Mouse (Mus musculus): ENCODE measurements around the gene Zfp827. TPM values are rescaled to one million over a fixed set of nuclear protein-coding genes. Genes with fewer than 3 reads are reported as not detected.
"Not testable (repeated sequence)": the region's sequence is repeated elsewhere in the genome, so short reads cannot be mapped to it uniquely, and the experiment has no call there.

Gene Zfp827
- total RNA-seq, 2 experiments from 2014 or later, result 18.4 to 20.2 TPM

GRCm38 (mm10) chr8:79103185-79103878 is 75.1 kb downstream of the Zfp827 start:
- intact Hi-C loops (cut with DNase I), result no loop called here
- DNase-seq, result no peak

- intact Hi-C loops (cut with DNase I), result no loop called here
- no peak for DNase-seq
These were observed 75.8 kb downstream of the Zfp827 start for GRCm38 (mm10) chr8:79103923-79104580.

- DNase-seq, result peak in 1 of 2 experiments; percentile 18
- intact Hi-C loops (cut with DNase I), result no loop called here
These were observed 76.4 kb downstream of the Zfp827 start for GRCm38 (mm10) chr8:79104634-79105033.

GRCm38 (mm10) chr8:79105186-79105585 is 76.9 kb downstream of the Zfp827 start:
- intact Hi-C loops (cut with DNase I), result no loop called here
- no peak for DNase-seq

GRCm38 (mm10) chr8:79111461-79111860 is 83.2 kb downstream of the Zfp827 start:
- DNase-seq, result no peak

GRCm38 (mm10) chr8:79112480-79112879 is 84.2 kb downstream of the Zfp827 start:
- DNase-seq, result no peak
- intact Hi-C loops (cut with DNase I), result no loop called here

More at GRCm38 (mm10) chr8:79111461-79111860, 83.2 kb downstream of the Zfp827 start:
- intact Hi-C loops (cut with DNase I), result no loop called here

GRCm38 (mm10) chr8:79113533-79113932 is 85.3 kb downstream of the Zfp827 start:
- intact Hi-C loops (cut with DNase I), result no loop called here

GRCm38 (mm10) chr8:79114561-79114960 is 86.3 kb downstream of the Zfp827 start:
- intact Hi-C loops (cut with DNase I), result no loop called here
- peak; percentile 32 to 44 for DNase-seq

More at GRCm38 (mm10) chr8:79113533-79113932, 85.3 kb downstream of the Zfp827 start:
- no peak for DNase-seq

GRCm38 (mm10) chr8:79116436-79116835 is 88.2 kb downstream of the Zfp827 start:
- intact Hi-C loops (cut with DNase I), result no loop called here
- DNase-seq, result no peak

GRCm38 (mm10) chr8:79117711-79118110 is 89.5 kb downstream of the Zfp827 start:
- no peak for DNase-seq
- intact Hi-C loops (cut with DNase I), result no loop called here

- no peak for DNase-seq
- intact Hi-C loops (cut with DNase I), result no loop called here
These were observed 93.4 kb downstream of the Zfp827 start for GRCm38 (mm10) chr8:79121614-79122013.

GRCm38 (mm10) chr8:79124231-79124630 is 96.0 kb downstream of the Zfp827 start:
- intact Hi-C loops (cut with DNase I), result no loop called here

GRCm38 (mm10) chr8:79127211-79127816 is 99.1 kb downstream of the Zfp827 start:
- no peak for DNase-seq
- intact Hi-C loops (cut with DNase I), result no loop called here

More at GRCm38 (mm10) chr8:79124231-79124630, 96.0 kb downstream of the Zfp827 start:
- DNase-seq, result no peak

- intact Hi-C loops (cut with DNase I); DNase-seq: not testable (repeated sequence)
These were observed 100.3 kb downstream of the Zfp827 start for GRCm38 (mm10) chr8:79128534-79128933.

- intact Hi-C loops (cut with DNase I), result no loop called here
- DNase-seq, result no peak
These were observed 111.4 kb downstream of the Zfp827 start for GRCm38 (mm10) chr8:79139614-79140013.

- intact Hi-C loops (cut with DNase I), result no loop called here
- DNase-seq, result no peak
These were observed 112.7 kb downstream of the Zfp827 start for GRCm38 (mm10) chr8:79140981-79141380.

GRCm38 (mm10) chr8:79141592-79141991 is 113.4 kb downstream of the Zfp827 start:
- no peak for DNase-seq
- intact Hi-C loops (cut with DNase I), result no loop called here

- intact Hi-C loops (cut with DNase I), result no loop called here
- no peak for DNase-seq
These were observed 115.5 kb downstream of the Zfp827 start for GRCm38 (mm10) chr8:79143729-79144128.

GRCm38 (mm10) chr8:79145210-79145609 is 117.0 kb downstream of the Zfp827 start:
- intact Hi-C loops (cut with DNase I), result no loop called here

GRCm38 (mm10) chr8:79145626-79146025 is 117.4 kb downstream of the Zfp827 start:
- intact Hi-C loops (cut with DNase I), result no loop called here
- DNase-seq, result no peak

More at GRCm38 (mm10) chr8:79145210-79145609, 117.0 kb downstream of the Zfp827 start:
- no peak for DNase-seq

- DNase-seq, result no peak
- intact Hi-C loops (cut with DNase I), result no loop called here
These were observed 120.6 kb downstream of the Zfp827 start for GRCm38 (mm10) chr8:79148799-79149198.
